Mouse (Mus musculus): ENCODE results near the gene Clec16a.
A peak's percentile ranks its signal among the peaks of the same experiment; 100 is the strongest.

The Clec16a gene

GRCm38 (mm10) chr16:10536323-10536722, 8.8 kb upstream of the Clec16a start:
- no peak for DNase-seq

- DNase-seq: no peak
These were observed 8.2 kb upstream of the Clec16a start for GRCm38 (mm10) chr16:10536961-10537360.

GRCm38 (mm10) chr16:10540763-10541597, 4.2 kb upstream of the Clec16a start:
- DNase-seq: no peak

- DNase-seq: peak in 1 of 2 experiments; percentile 33
These were observed 3.6 kb upstream of the Clec16a start for GRCm38 (mm10) chr16:10541598-10541930.

- DNase-seq: peak in 1 of 2 experiments; percentile 25
These were observed 2.9 kb upstream of the Clec16a start for GRCm38 (mm10) chr16:10542266-10542665.

GRCm38 (mm10) chr16:10542698-10543365, 2.3 kb upstream of the Clec16a start, which contains the start of gene Dexi:
TSS of gene Dexi (minus strand) at chr16:10543054.
- peak; percentile 95 to 98 for DNase-seq

- DNase-seq: no peak
These were observed 1.7 kb downstream of the Clec16a start for GRCm38 (mm10) chr16:10546865-10547264.

- no peak for DNase-seq
These were observed 3.8 kb downstream of the Clec16a start for GRCm38 (mm10) chr16:10548938-10549337.

- DNase-seq: no peak
These were observed 4.5 kb downstream of the Clec16a start for GRCm38 (mm10) chr16:10549600-10549999.

- no peak for DNase-seq
These were observed 6.5 kb downstream of the Clec16a start for GRCm38 (mm10) chr16:10551592-10551991.

GRCm38 (mm10) chr16:10553858-10554257, 8.7 kb downstream of the Clec16a start:
- no peak for DNase-seq

GRCm38 (mm10) chr16:10559991-10560390, 14.9 kb downstream of the Clec16a start:
- DNase-seq: no peak

- DNase-seq: peak; percentile 48 to 81
These were observed 20.2 kb downstream of the Clec16a start for GRCm38 (mm10) chr16:10565278-10565885.

GRCm38 (mm10) chr16:10567153-10567552, 22.0 kb downstream of the Clec16a start:
- no peak for DNase-seq

GRCm38 (mm10) chr16:10569809-10570395, 24.8 kb downstream of the Clec16a start:
- no peak for DNase-seq

GRCm38 (mm10) chr16:10570708-10571107, 25.6 kb downstream of the Clec16a start:
- peak; percentile 46 to 83 for DNase-seq

GRCm38 (mm10) chr16:10571820-10572219, 26.7 kb downstream of the Clec16a start:
- DNase-seq: peak in 1 of 2 experiments; percentile 8

GRCm38 (mm10) chr16:10574936-10575335, 29.8 kb downstream of the Clec16a start:
- no peak for DNase-seq

GRCm38 (mm10) chr16:10575915-10576314, 30.8 kb downstream of the Clec16a start:
- no peak for DNase-seq

GRCm38 (mm10) chr16:10577548-10577947, 32.4 kb downstream of the Clec16a start:
- no peak for DNase-seq

GRCm38 (mm10) chr16:10578376-10578775, 33.2 kb downstream of the Clec16a start:
- no peak for DNase-seq

- no peak for DNase-seq
These were observed 36.2 kb downstream of the Clec16a start for GRCm38 (mm10) chr16:10581234-10581898.

- no peak for DNase-seq
These were observed 40.0 kb downstream of the Clec16a start for GRCm38 (mm10) chr16:10585165-10585564.
